Mouse (Mus musculus): Measurements from ENCODE around the gene Olfr53. TPM values are rescaled to one million over a fixed set of nuclear protein-coding genes. Genes with fewer than 3 reads are reported as not detected.
"Not testable (repeated sequence)": the region's sequence is repeated elsewhere in the genome, so short reads cannot be mapped to it uniquely, and the experiment has no call there.

Gene Olfr53
- not detected in 2 replicates for polyA plus RNA-seq (2015; fragmentation: Nextera tagmentation; extraction: Ambion mirVana)

- no peak for TF ChIP-seq CTCF (IDR thresholded peaks at IDR 0.05; ENCODE audit: low read depth)
- Histone ChIP-seq H3K4me1 (replicated peaks; ENCODE audit: insufficient read depth, low read length) (no peaks in the 10 kb centered on the region), H3K9me3 (replicated peaks; ENCODE audit: low read length) (no peaks in the 10 kb centered on the region), H3K4me3 (replicated peaks; ENCODE audit: low read depth, low read length) (no peak within 1 kb of the TSS), H3K27me3 (ENCODE audit: insufficient read depth, low read length) (no peaks in the 10 kb centered on the region), H3K4me2 (ENCODE audit: low read length) (no peak within 1 kb of the TSS), H3K27ac (no peak within 1 kb of the TSS), H3K9ac (ENCODE audit: low read depth, low read length) (no peak within 1 kb of the TSS), H3K36me3 (ENCODE audit: insufficient read depth, low read length) (no peaks in the 10 kb centered on the region)
- ATAC-seq (replicated peaks; ENCODE audit: low FRiP score, low read depth) (no peak), DNase-seq (ENCODE audit: low spot score) (no peak)
- 90% methylated on average over 1 of the region's 1 CpGs for WGBS
Observed at GRCm38 (mm10) chr7:140646152-140646551, at the start of gene Olfr53. Olfr53 (plus strand) TSS chr7:140646452.

GRCm38 (mm10) chr7:140600969-140601368 is 45.3 kb upstream of the Olfr53 start, which contains the start of gene Olfr46:
Olfr46 (plus strand) TSS chr7:140601269.
- not testable (repeated sequence) for ATAC-seq (replicated peaks; ENCODE audit: low FRiP score, low read depth); H3K36me3 ChIP-seq (ENCODE audit: insufficient read depth, low read length); H3K9ac ChIP-seq (ENCODE audit: low read depth, low read length); DNase-seq (ENCODE audit: low spot score); H3K4me2 ChIP-seq (ENCODE audit: low read length); H3K4me3 ChIP-seq (replicated peaks; ENCODE audit: low read depth, low read length); H3K9me3 ChIP-seq (replicated peaks; ENCODE audit: low read length); H3K27me3 ChIP-seq (ENCODE audit: insufficient read depth, low read length); H3K27ac ChIP-seq; H3K4me1 ChIP-seq (replicated peaks; ENCODE audit: insufficient read depth, low read length)
- WGBS, result 72% methylated on average over 2 of the region's 2 CpGs

DNA sequence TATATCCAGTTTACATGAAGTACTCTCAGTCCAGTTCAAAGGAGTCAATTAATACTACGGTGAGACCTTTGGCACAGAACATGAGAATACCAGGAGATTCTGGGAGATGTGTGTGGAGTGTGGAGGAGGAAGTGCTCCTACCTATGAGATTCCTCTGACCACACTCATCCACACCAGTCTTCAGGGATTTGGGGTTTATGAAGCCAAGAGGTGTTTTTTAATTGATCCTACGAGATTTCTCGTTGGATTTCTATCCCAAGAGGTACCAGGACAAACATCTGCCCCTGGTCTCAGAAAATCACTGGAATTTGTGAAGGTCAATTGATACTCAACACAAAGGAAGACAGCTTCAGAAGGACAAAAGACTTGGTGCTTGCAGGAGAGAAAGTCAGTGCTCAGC is 17.6 kb upstream of the Olfr53 start, which contains the start of gene Olfr61:
Gene Olfr61 (plus strand): TSS at position 301 of the 400 bp plus-strand sequence.
- not testable (repeated sequence) for H3K4me3 ChIP-seq (replicated peaks; ENCODE audit: low read depth, low read length); H3K4me2 ChIP-seq (ENCODE audit: low read length); H3K9ac ChIP-seq (ENCODE audit: low read depth, low read length); H3K27me3 ChIP-seq (ENCODE audit: insufficient read depth, low read length); ATAC-seq (replicated peaks; ENCODE audit: low FRiP score, low read depth); H3K4me1 ChIP-seq (replicated peaks; ENCODE audit: insufficient read depth, low read length); H3K36me3 ChIP-seq (ENCODE audit: insufficient read depth, low read length); DNase-seq (ENCODE audit: low spot score); H3K9me3 ChIP-seq (replicated peaks; ENCODE audit: low read length); H3K27ac ChIP-seq
- 87% methylated on average over 3 of the region's 3 CpGs for WGBS

GRCm38 (mm10) chr7:140630559-140630958 is 15.7 kb upstream of the Olfr53 start:
- H3K27me3 ChIP-seq (ENCODE audit: insufficient read depth, low read length), result no peaks in the 10 kb centered on the region
- no peak overlapping the region for H3K9ac ChIP-seq (ENCODE audit: low read depth, low read length)
- H3K9me3 ChIP-seq (replicated peaks; ENCODE audit: low read length), result no peaks in the 10 kb centered on the region
- ATAC-seq (replicated peaks; ENCODE audit: low FRiP score, low read depth) (no peak), DNase-seq (ENCODE audit: low spot score) (no peak)
- WGBS, result 73% methylated on average over 1 of the region's 1 CpGs
- no peak for TF ChIP-seq CTCF (IDR thresholded peaks at IDR 0.05; ENCODE audit: low read depth)
- no peak overlapping the region for H3K27ac ChIP-seq
- no peaks in the 10 kb centered on the region for H3K4me1 ChIP-seq (replicated peaks; ENCODE audit: insufficient read depth, low read length)
- no peak overlapping the region for H3K4me2 ChIP-seq (ENCODE audit: low read length)
- H3K36me3 ChIP-seq (ENCODE audit: insufficient read depth, low read length), result no peaks in the 10 kb centered on the region
- no peak overlapping the region for H3K4me3 ChIP-seq (replicated peaks; ENCODE audit: low read depth, low read length)

DNA sequence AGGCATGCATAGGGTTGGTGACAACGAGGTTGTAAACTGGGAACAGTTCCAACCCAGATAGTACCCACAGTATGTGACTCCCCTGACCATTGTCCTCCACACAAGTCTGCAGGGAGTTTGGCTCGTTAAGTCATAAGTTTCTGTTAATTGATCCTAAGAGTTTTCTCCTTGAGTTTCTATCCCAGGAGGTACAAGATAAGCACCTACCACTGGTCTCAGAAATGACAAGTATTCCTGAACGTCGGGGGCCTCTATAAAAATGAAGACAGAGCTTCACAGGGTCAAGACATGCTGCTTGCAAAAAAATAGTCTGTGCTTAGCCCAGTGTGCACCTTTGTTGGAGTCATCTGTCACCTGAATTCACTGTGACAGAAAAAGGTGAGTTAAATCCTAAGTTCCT is 13.4 kb downstream of the Olfr53 start, which contains the start of gene Olfr539:
Gene Olfr539 (plus strand): TSS at position 301 of the 400 bp plus-strand sequence.
- no peaks in the 10 kb centered on the region for H3K9me3 ChIP-seq (replicated peaks; ENCODE audit: low read length)
- no peak within 1 kb of the TSS for H3K4me2 ChIP-seq (ENCODE audit: low read length)
- H3K9ac ChIP-seq (ENCODE audit: low read depth, low read length), result no peak within 1 kb of the TSS
- no peaks in the 10 kb centered on the region for H3K36me3 ChIP-seq (ENCODE audit: insufficient read depth, low read length)
- WGBS, result 72% methylated on average over 4 of the region's 4 CpGs
- no peak for ATAC-seq (replicated peaks; ENCODE audit: low FRiP score, low read depth)
- no peak for DNase-seq (ENCODE audit: low spot score)
- no peak within 1 kb of the TSS for H3K4me3 ChIP-seq (replicated peaks; ENCODE audit: low read depth, low read length)
- H3K4me1 ChIP-seq (replicated peaks; ENCODE audit: insufficient read depth, low read length), result no peaks in the 10 kb centered on the region
- H3K27ac ChIP-seq, result no peak within 1 kb of the TSS
- no peak for TF ChIP-seq CTCF (IDR thresholded peaks at IDR 0.05; ENCODE audit: low read depth)
- H3K27me3 ChIP-seq (ENCODE audit: insufficient read depth, low read length), result no peaks in the 10 kb centered on the region

- 77% methylated on average over 3 of the region's 3 CpGs for WGBS
- H3K4me3 ChIP-seq (replicated peaks; ENCODE audit: low read depth, low read length); H3K9ac ChIP-seq (ENCODE audit: low read depth, low read length); H3K27me3 ChIP-seq (ENCODE audit: insufficient read depth, low read length); H3K9me3 ChIP-seq (replicated peaks; ENCODE audit: low read length); H3K4me1 ChIP-seq (replicated peaks; ENCODE audit: insufficient read depth, low read length); H3K4me2 ChIP-seq (ENCODE audit: low read length); H3K27ac ChIP-seq; H3K36me3 ChIP-seq (ENCODE audit: insufficient read depth, low read length); ATAC-seq (replicated peaks; ENCODE audit: low FRiP score, low read depth); DNase-seq (ENCODE audit: low spot score): not testable (repeated sequence)
Observed at GRCm38 (mm10) chr7:140670693-140671092, 24.4 kb downstream of the Olfr53 start.

DNA sequence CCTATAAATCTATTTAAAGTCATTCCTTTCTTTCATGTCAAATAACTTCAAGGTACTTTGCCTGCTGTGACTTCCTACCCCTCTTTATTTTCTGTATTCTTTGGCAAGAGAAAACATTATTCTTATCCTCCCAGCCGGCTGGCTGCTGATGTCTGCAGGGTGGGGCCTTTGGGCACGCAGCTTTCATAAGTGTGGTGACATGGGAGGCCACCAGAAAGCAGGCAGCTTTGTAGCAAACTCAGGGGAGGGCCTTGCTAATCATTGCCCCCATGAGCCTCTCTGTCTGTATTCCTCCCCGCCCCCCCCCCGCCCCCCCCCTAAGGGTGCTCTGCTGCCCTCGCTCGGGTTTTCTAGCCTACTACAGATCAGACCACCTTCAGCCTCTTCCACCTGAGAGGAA is 29.6 kb downstream of the Olfr53 start:
- no peak overlapping the region for H3K9ac ChIP-seq (ENCODE audit: low read depth, low read length)
- ATAC-seq (replicated peaks; ENCODE audit: low FRiP score, low read depth), result no peak
- WGBS, result 4% methylated on average over 6 of the region's 6 CpGs
- H3K4me1 ChIP-seq (replicated peaks; ENCODE audit: insufficient read depth, low read length), result no peaks in the 10 kb centered on the region
- H3K9me3 ChIP-seq (replicated peaks; ENCODE audit: low read length), result no peaks in the 10 kb centered on the region
- H3K27me3 ChIP-seq (ENCODE audit: insufficient read depth, low read length), result no peaks in the 10 kb centered on the region
- H3K4me2 ChIP-seq (ENCODE audit: low read length), result no peak overlapping the region
- DNase-seq (ENCODE audit: low spot score), result no peak
- TF ChIP-seq CTCF (IDR thresholded peaks at IDR 0.05; ENCODE audit: low read depth), result no peak
- no peak overlapping the region for H3K27ac ChIP-seq
- H3K4me3 ChIP-seq (replicated peaks; ENCODE audit: low read depth, low read length), result no peak overlapping the region
- no peaks in the 10 kb centered on the region for H3K36me3 ChIP-seq (ENCODE audit: insufficient read depth, low read length)

DNA sequence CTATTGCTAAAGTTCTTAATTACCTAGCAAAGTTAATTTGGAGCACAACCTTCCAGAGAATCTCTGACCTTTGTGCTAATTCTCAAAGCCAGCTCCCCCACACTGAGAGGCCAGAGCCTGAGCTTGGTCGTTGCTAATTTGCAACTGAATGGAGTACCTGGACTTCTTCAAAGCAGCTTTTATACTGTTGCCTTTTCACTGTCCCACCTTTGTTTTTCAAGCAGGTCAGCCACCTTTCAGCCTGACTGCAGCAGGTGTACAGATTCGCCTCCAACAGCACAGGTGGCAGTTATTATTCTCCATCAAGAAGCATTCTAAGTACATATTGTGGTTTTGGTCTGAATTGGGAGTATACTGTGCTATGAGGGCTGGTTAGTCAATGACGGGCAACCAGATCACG is 33.3 kb downstream of the Olfr53 start:
- not testable (repeated sequence) for ATAC-seq (replicated peaks; ENCODE audit: low FRiP score, low read depth); H3K27ac ChIP-seq; H3K27me3 ChIP-seq (ENCODE audit: insufficient read depth, low read length); DNase-seq (ENCODE audit: low spot score); H3K4me3 ChIP-seq (replicated peaks; ENCODE audit: low read depth, low read length); H3K4me2 ChIP-seq (ENCODE audit: low read length); H3K4me1 ChIP-seq (replicated peaks; ENCODE audit: insufficient read depth, low read length); H3K36me3 ChIP-seq (ENCODE audit: insufficient read depth, low read length); H3K9me3 ChIP-seq (replicated peaks; ENCODE audit: low read length); H3K9ac ChIP-seq (ENCODE audit: low read depth, low read length)
- WGBS, result 67% methylated on average over 4 of the region's 4 CpGs

Measured in kidney, postnatal 0 days (tissue).